ENCODE assay signal across 8 mouse cellular contexts in the genomic region with DNA sequence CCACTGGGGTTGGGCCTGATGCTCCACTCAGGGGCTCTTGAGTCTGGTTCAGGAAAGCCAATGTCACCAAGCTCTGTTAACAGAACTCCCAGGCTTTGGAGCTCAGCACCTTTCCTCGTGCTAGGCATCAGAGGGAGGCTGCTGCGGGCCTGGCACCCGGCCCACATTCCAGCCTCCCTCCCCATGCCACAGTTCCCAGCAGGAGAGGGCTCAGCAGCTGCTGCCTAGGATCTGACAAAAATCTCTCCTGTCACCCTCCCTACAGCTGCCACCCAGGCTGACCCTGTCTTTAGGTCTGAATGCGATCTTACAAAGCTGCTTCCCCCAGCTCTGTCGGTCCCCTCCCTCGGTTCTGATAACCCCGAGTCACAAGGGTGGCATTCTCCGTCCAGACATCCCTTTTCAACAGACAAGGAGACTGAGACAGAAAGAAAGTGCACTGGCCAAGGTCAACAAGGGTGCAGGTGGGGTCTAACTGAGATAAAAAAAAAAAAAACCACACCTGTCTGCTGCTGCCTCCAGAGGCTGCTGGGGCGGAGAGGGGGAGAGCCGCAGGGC. TPM values are rescaled to one million over a fixed set of nuclear protein-coding genes. Genes with fewer than 3 reads are reported as not detected.
DNase-seq lines count a peak whose midpoint lies in the region; ATAC-seq and TF ChIP-seq lines count a peak whose summit lies in the region.
"Had no signal": no experiment of that assay in that cellular context is flagged by ENCODE, and none has a peak within 500 bp of the region (broad histone marks: within the 10 kb centered on the region; RNA-seq: fewer than 3 reads in every experiment).

No protein-coding gene starts in this region.

- peak overlapping the region; percentile 8; the same call in 1 of the 2 replicates for H3K4me2 ChIP-seq in forebrain, embryonic 15.5 days (replicated peaks)
- no peak overlapping the region for H3K4me2 ChIP-seq in intestine, postnatal 0 days (replicated peaks; ENCODE audit: low read depth)

- peaks cover 61% of the 10 kb centered on the region for H3K4me1 ChIP-seq in forebrain, embryonic 15.5 days
- peaks cover 32% of the 10 kb centered on the region for H3K4me1 ChIP-seq in intestine, postnatal 0 days (replicated peaks; ENCODE audit: control insufficient read depth, insufficient read depth, low read length)

- peaks cover 3% of the 10 kb centered on the region; the same call in 1 of the 2 replicates for H3K36me3 ChIP-seq in forebrain, embryonic 15.5 days
- H3K36me3 ChIP-seq in intestine, postnatal 0 days (ENCODE audit: control insufficient read depth, insufficient read depth), result peaks cover 31% of the 10 kb centered on the region
- peaks cover 63% of the 10 kb centered on the region for H3K36me3 ChIP-seq in macrophage (ENCODE audit: inconsistent target)

- DNase-seq in left cerebral cortex, adult 2 months (ENCODE audit: extremely low spot score in 1 of 2, low spot score in 2 of 2), result no peak
- DNase-seq in left cerebral cortex, postnatal 36 days (ENCODE audit: low spot score in 2 of 2), result no peak
- DNase-seq in embryo, embryonic 9.5 days (ENCODE audit: extremely low spot score), result no peak
- no peak for DNase-seq in frontal cortex, adult 2 months (ENCODE audit: extremely low spot score in 1 of 2, low spot score in 1 of 2)

- TF ChIP-seq CTCF in left cerebral cortex, adult 2 months (IDR thresholded peaks at IDR 0.05), result no peak
- no peak for TF ChIP-seq CTCF in intestine, postnatal 0 days (IDR thresholded peaks at IDR 0.05; ENCODE audit: low read depth)

- H3K4me3 ChIP-seq in left cerebral cortex, adult 2 months, result peak overlapping the region; percentile 21; the same call in 1 of the 2 replicates
- no peak overlapping the region for H3K4me3 ChIP-seq in forebrain, embryonic 15.5 days
- no peak overlapping the region for H3K4me3 ChIP-seq in intestine, postnatal 0 days (ENCODE audit: low read depth, low read length)
- H3K4me3 ChIP-seq in macrophage (ENCODE audit: inconsistent target), result no peak overlapping the region

- H3K79me2 ChIP-seq in macrophage (ENCODE audit: inconsistent target), result peaks cover 100% of the 10 kb centered on the region

- H3K9me3 ChIP-seq in forebrain, embryonic 15.5 days, result no peaks in the 10 kb centered on the region
- H3K9me3 ChIP-seq in intestine, postnatal 0 days (ENCODE audit: control insufficient read depth), result no peaks in the 10 kb centered on the region

- no peaks in the 10 kb centered on the region for H3K27me3 ChIP-seq in forebrain, embryonic 15.5 days
- H3K27me3 ChIP-seq in intestine, postnatal 0 days (replicated peaks; ENCODE audit: control insufficient read depth, insufficient read depth, low read length), result no peaks in the 10 kb centered on the region

- H3K27ac ChIP-seq in left cerebral cortex, adult 2 months, result peak overlapping the region; percentile 81
- peak overlapping the region; percentile 83 for H3K27ac ChIP-seq in forebrain, embryonic 15.5 days (replicated peaks)
- peak overlapping the region; percentile 15 for H3K27ac ChIP-seq in intestine, postnatal 0 days (ENCODE audit: low read depth, low read length)
- peak overlapping the region; percentile 99; the same call in 1 of the 2 replicates for H3K27ac ChIP-seq in macrophage

- H3K9ac ChIP-seq in forebrain, embryonic 15.5 days (replicated peaks), result no peak overlapping the region; the same call in 1 of the 2 replicates
- H3K9ac ChIP-seq in intestine, postnatal 0 days (ENCODE audit: low read depth, low read length), result no peak overlapping the region; the same call in 1 of the 2 replicates

- WGBS in forebrain, embryonic 15.5 days, result 9% methylated on average over 10 of the region's 10 CpGs
- WGBS in intestine, postnatal 0 days, result 29% methylated on average over 10 of the region's 10 CpGs
- 93% methylated on average over 9 of the region's 10 CpGs for WGBS in macrophage (ENCODE audit: missing documents)

- intact Hi-C loops in left cerebral cortex, adult 2 months (cut with DNase I), result no loop called here
- intact Hi-C loops in left cerebral cortex, postnatal 36 days (cut with DNase I), result no loop called here

- ATAC-seq in forebrain, embryonic 15.5 days (replicated peaks), result peak; percentile 56; the same call in 1 of the 2 replicates
- ATAC-seq in intestine, postnatal 0 days, result no peak

RNA-seq across cellular contexts. Expression of a gene that starts 7.7 kb away (rescaled TPM):
- 100 to 1,000 TPM; 271 to 279 TPM for total RNA-seq in left cerebral cortex, adult 2 months (2021)
- 100 to 1,000 TPM; 233 to 306 TPM for total RNA-seq in left cerebral cortex, postnatal 36 days (2021)
- polyA plus RNA-seq in forebrain, embryonic 15.5 days (2015; fragmentation: Nextera tagmentation; extraction: Ambion mirVana), result 82.8 and 84.3 TPM in 2 replicates
- polyA plus RNA-seq in intestine, postnatal 0 days (2015; fragmentation: Nextera tagmentation; extraction: Ambion mirVana), result 173 and 181 TPM in 2 replicates
- 100 to 1,000 TPM in 19 of 26 experiments, 10 to 100 TPM in 7; 72.5 to 159 (median 125) TPM for total RNA-seq in macrophage (2018; cell fraction: chromatin; rRNA removed)
- total RNA-seq in macrophage (2018; cell fraction: cytosol; rRNA removed), result 100 to 1,000 TPM; 542 to 790 (median 645) TPM
- total RNA-seq in macrophage (2018; cell fraction: nucleus; rRNA removed), result 100 to 1,000 TPM; 163 to 462 (median 284) TPM
- 472 to 767 TPM (median 504 TPM) in 3 replicates for polyA plus RNA-seq in macrophage (2018)
- 244 and 256 TPM in 2 replicates for polyA plus RNA-seq in frontal cortex, adult 2 months (2012; rRNA removed)

RNA-seq across cellular contexts. Expression of a gene that starts 20.9 kb away (rescaled TPM):
- not detected for total RNA-seq in left cerebral cortex, adult 2 months (2021)
- not detected for total RNA-seq in left cerebral cortex, postnatal 36 days (2021)
- not detected in 2 replicates for polyA plus RNA-seq in forebrain, embryonic 15.5 days (2015; fragmentation: Nextera tagmentation; extraction: Ambion mirVana)
- not detected in 2 replicates for polyA plus RNA-seq in intestine, postnatal 0 days (2015; fragmentation: Nextera tagmentation; extraction: Ambion mirVana)
- total RNA-seq in macrophage (2018; cell fraction: chromatin; rRNA removed), result not detected
- total RNA-seq in macrophage (2018; cell fraction: cytosol; rRNA removed), result not detected
- not detected for total RNA-seq in macrophage (2018; cell fraction: nucleus; rRNA removed)
- not detected in 3 replicates for polyA plus RNA-seq in macrophage (2018)
- polyA plus RNA-seq in frontal cortex, adult 2 months (2012; rRNA removed), result not detected in 2 replicates
- polyA plus RNA-seq: limb, embryonic 11.5 days had no signal

RNA-seq across cellular contexts. Expression of a gene that starts 41.1 kb away (rescaled TPM):
- total RNA-seq in left cerebral cortex, adult 2 months (2021), result not detected
- not detected for total RNA-seq in left cerebral cortex, postnatal 36 days (2021)
- polyA plus RNA-seq in forebrain, embryonic 15.5 days (2015; fragmentation: Nextera tagmentation; extraction: Ambion mirVana), result not detected in 2 replicates
- 35.6 and 65.3 TPM in 2 replicates for polyA plus RNA-seq in intestine, postnatal 0 days (2015; fragmentation: Nextera tagmentation; extraction: Ambion mirVana)
- total RNA-seq in macrophage (2018; cell fraction: chromatin; rRNA removed), result not detected
- total RNA-seq in macrophage (2018; cell fraction: cytosol; rRNA removed), result not detected
- total RNA-seq in macrophage (2018; cell fraction: nucleus; rRNA removed), result not detected
- polyA plus RNA-seq in macrophage (2018), result not detected in 3 replicates
- 0.18 and 0.42 TPM in 2 replicates for polyA plus RNA-seq in frontal cortex, adult 2 months (2012; rRNA removed)
- polyA plus RNA-seq: limb, embryonic 11.5 days had no signal

Comparison
In these comparisons a context has a peak if more than half of its experiments do, and no peak if none do; other contexts are left out.
1. H3K27ac ChIP-seq: peak in every context shown above with its lines; median percentile 99 in macrophage; 83 in forebrain, embryonic 15.5 days; 81 in left cerebral cortex, adult 2 months; 15 in intestine, postnatal 0 days.
2. RNA of a gene that starts 41.1 kb away (polyA plus RNA-seq): 35.6 to 65.3 TPM in intestine, postnatal 0 days; 0.18 to 0.42 TPM in frontal cortex, adult 2 months, not detected in forebrain, embryonic 15.5 days and not detected in macrophage; every median in the first group is over 10 times any median in the second.